Mouse (Mus musculus) heart, embryonic 14.5 days (tissue): Measurements from ENCODE around the gene Xrcc5. TPM values are rescaled to one million over a fixed set of nuclear protein-coding genes. Genes with fewer than 3 reads are reported as not detected.

ENCODE experiments used
- polyA plus RNA-seq: library from polyadenylated mRNA; unstranded; fragments of >200 nt; fragmentation: Nextera tagmentation; extraction: Ambion mirVana; gene quantifications from 2 replicates; pipeline ENCODE4 v1.2.1, GENCODE M21; 2014

Xrcc5 gene
- polyA plus RNA-seq, 1 experiment from 2014 or later = 18.6 TPM

Other genes with a start within 250 kb of the Xrcc5 start
- 6.5 and 6.8 TPM in 2 replicates for gene Mreg, start 95.1 kb upstream of the Xrcc5 start, polyA plus RNA-seq
- gene Pecr, start 23.1 kb upstream of the Xrcc5 start, polyA plus RNA-seq = 19.1 and 23.8 TPM in 2 replicates
- gene Tmem169, start 23.1 kb upstream of the Xrcc5 start, polyA plus RNA-seq = 0.28 and 0.32 TPM in 2 replicates
- gene March4, start 229.5 kb downstream of the Xrcc5 start, polyA plus RNA-seq = 0.05 TPM in 1 of 2 replicates, not detected in the other